Mouse (Mus musculus) central nervous system, embryonic 18 days (tissue): ENCODE data around the gene Fst. TPM values are rescaled to one million over a fixed set of nuclear protein-coding genes. Genes with fewer than 3 reads are reported as not detected.

ENCODE experiments used
- polyA plus RNA-seq: library from polyadenylated mRNA; depleted of rRNA; stranded (reverse); fragments of >200 nt; gene quantifications from 2 replicates; pipeline ENCODE4 v1.2.3, GENCODE M21; 2012; rRNA removed

Fst gene
- 7.0 TPM in 2 replicates for polyA plus RNA-seq

GRCm38 (mm10) chr13:114458886-114459700, at the start of gene Fst:
TSS of gene Fst (minus strand) at chr13:114458951.

Other genes starting within 250 kb of the Fst start
- 130 and 145 TPM in 2 replicates for gene Ndufs4, start 70.7 kb downstream of the Fst start, polyA plus RNA-seq